Mouse (Mus musculus) intestine, embryonic 16.5 days (tissue): Measurements from ENCODE around the gene Eml5. TPM values are rescaled to one million over a fixed set of nuclear protein-coding genes. Genes with fewer than 3 reads are reported as not detected.

Source experiments
- ATAC-seq: fragments of 200-750 bp; cut with Nextera tagmentation; 2 replicates; pipeline ENCODE4 v1.8.0; 2017; ENCODE audit warnings: moderate TSS enrichment, moderate library complexity
- H3K27ac ChIP-seq: fragments of 300-500 bp; sonication (generic); 2 replicates; pipeline ENCODE4 v1.5.1; 2014; ENCODE audit warnings: mild to moderate bottlenecking, low read length
- H3K27me3 ChIP-seq: fragments of 300-500 bp; sonication (generic); replicated peaks from 2 replicates; pipeline ENCODE4 v1.6.1; 2014; ENCODE audit warnings: low read length, control low read depth, mixed read lengths; ENCODE audit not compliant: control insufficient read depth, insufficient read depth
- H3K36me3 ChIP-seq: fragments of 300-500 bp; sonication (generic); 2 replicates; pipeline ENCODE4 v1.6.1; 2014; ENCODE audit warnings: low read length, control low read depth; ENCODE audit not compliant: control insufficient read depth, insufficient read depth
- H3K4me1 ChIP-seq: fragments of 300-500 bp; sonication (generic); 2 replicates; pipeline ENCODE4 v1.6.1; 2014; ENCODE audit warnings: low read length, control low read depth, mixed read lengths; ENCODE audit not compliant: control insufficient read depth, insufficient read depth
- H3K4me2 ChIP-seq: fragments of 300-500 bp; sonication (generic); 2 replicates; pipeline ENCODE4 v1.6.1; 2014; ENCODE audit warnings: low read depth, low read length, control low read depth
- H3K4me3 ChIP-seq: fragments of 300-500 bp; sonication (generic); 2 replicates; pipeline ENCODE4 v1.5.1; 2014; ENCODE audit warnings: mild to moderate bottlenecking, low read length
- H3K9ac ChIP-seq: fragments of 300-500 bp; sonication (generic); 2 replicates; pipeline ENCODE4 v1.6.1; 2014; ENCODE audit warnings: low read depth, low read length
- H3K9me3 ChIP-seq: fragments of 300-500 bp; sonication (generic); 2 replicates; pipeline ENCODE4 v1.6.1; 2016; ENCODE audit warnings: low read length, control low read depth; ENCODE audit not compliant: control insufficient read depth
- WGBS: fragments of 180-500 bp; shearing (Covaris S2); extraction: QIAGEN DNeasy Blood & Tissue Kit; methylation state at CpG from one replicate; pipeline ENCODE4 v1.1.7; 2014; 5-methylcytosine and 5-hydroxymethylcytosine counted together
- polyA plus RNA-seq: library from polyadenylated mRNA; unstranded; fragments of >200 nt; fragmentation: Nextera tagmentation; extraction: Ambion mirVana; gene quantifications from 2 replicates; pipeline ENCODE4 v1.2.1, GENCODE M21; 2015

Gene Eml5
- polyA plus RNA-seq, 1 experiment from 2014 or later = 5.1 TPM

- Histone ChIP-seq H3K4me2 (no peak overlapping the region), H3K27ac (no peak overlapping the region), H3K27me3 (no peaks in the 10 kb centered on the region), H3K4me3 (no peak overlapping the region), H3K9me3 (no peaks in the 10 kb centered on the region), H3K4me1 (no peaks in the 10 kb centered on the region), H3K9ac (no peak overlapping the region), H3K36me3 (no peaks in the 10 kb centered on the region)
- WGBS = 88% methylated on average over 3 of the region's 3 CpGs
- no peak for ATAC-seq
Observed at GRCm38 (mm10) chr12:98804078-98804748, 97.1 kb downstream of the Eml5 start.

DNA sequence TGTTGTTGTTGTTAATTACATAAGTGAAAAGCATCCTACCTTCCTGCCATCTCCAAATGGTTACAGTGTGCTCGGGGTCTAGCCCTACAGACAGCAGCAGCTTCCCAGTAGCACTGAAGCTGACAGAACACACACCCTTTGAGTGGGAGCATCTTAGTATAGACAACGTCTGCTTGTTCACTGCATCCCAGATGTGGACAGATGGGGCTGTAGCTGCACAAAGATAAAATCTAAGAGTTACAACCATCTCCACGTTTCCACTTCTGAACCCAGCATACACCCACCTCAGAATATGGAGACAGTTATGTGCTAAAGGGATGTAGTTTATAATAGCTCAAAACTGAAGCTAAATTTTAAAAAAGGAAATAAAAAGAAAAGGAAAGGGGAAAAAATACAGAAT is 99.0 kb downstream of the Eml5 start:
- Histone ChIP-seq H3K27ac (no peak overlapping the region), H3K36me3 (no peaks in the 10 kb centered on the region), H3K9me3 (no peaks in the 10 kb centered on the region), H3K4me1 (no peaks in the 10 kb centered on the region), H3K27me3 (no peaks in the 10 kb centered on the region), H3K4me2 (no peak overlapping the region), H3K4me3 (no peak overlapping the region), H3K9ac (no peak overlapping the region)
- no peak for ATAC-seq
- 71% methylated on average over 3 of the region's 3 CpGs for WGBS

- no peak for ATAC-seq
- Histone ChIP-seq H3K4me3 (no peak overlapping the region), H3K36me3 (no peaks in the 10 kb centered on the region), H3K4me1 (no peaks in the 10 kb centered on the region), H3K27me3 (no peaks in the 10 kb centered on the region), H3K4me2 (no peak overlapping the region), H3K27ac (no peak overlapping the region), H3K9ac (no peak overlapping the region), H3K9me3 (no peaks in the 10 kb centered on the region)
- WGBS = 79% methylated on average over 5 of the region's 5 CpGs
Observed at GRCm38 (mm10) chr12:98800334-98800733, 101.0 kb downstream of the Eml5 start.

GRCm38 (mm10) chr12:98795731-98796318 is 105.5 kb downstream of the Eml5 start:
- H3K4me3 ChIP-seq = no peak overlapping the region
- H3K9ac ChIP-seq = no peak overlapping the region
- no peaks in the 10 kb centered on the region for H3K9me3 ChIP-seq
- H3K4me1 ChIP-seq = no peaks in the 10 kb centered on the region
- peaks cover 2% of the 10 kb centered on the region; the same call in 1 of the 2 replicates for H3K36me3 ChIP-seq
- H3K27me3 ChIP-seq = no peaks in the 10 kb centered on the region
- no peak overlapping the region for H3K27ac ChIP-seq
- no peak overlapping the region for H3K4me2 ChIP-seq
- 97% methylated on average over 3 of the region's 3 CpGs for WGBS
- no peak for ATAC-seq

DNA sequence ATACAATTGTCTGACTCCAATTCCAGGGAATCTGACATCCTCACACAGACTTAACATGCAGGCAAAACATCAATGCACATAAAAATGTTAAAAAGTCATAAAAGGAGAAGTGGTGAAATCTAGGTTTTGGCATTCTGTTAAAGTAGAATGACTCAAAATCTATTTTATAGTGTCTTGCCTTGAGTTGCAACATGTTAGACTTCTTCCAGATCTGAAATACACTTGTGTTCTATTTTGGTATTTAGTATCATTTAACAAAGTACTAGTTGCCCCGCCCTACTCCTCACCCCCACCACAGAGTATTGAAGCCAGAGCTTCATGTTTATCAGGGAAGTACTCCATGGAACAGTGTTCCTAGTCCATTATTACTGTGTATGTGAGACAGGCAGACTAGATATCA is 117.0 kb downstream of the Eml5 start:
- Histone ChIP-seq H3K27me3 (no peaks in the 10 kb centered on the region), H3K4me2 (no peak overlapping the region), H3K36me3 (peaks cover 14% of the 10 kb centered on the region), H3K4me3 (no peak overlapping the region), H3K4me1 (no peaks in the 10 kb centered on the region), H3K27ac (no peak overlapping the region), H3K9me3 (no peaks in the 10 kb centered on the region), H3K9ac (no peak overlapping the region)
- no peak for ATAC-seq
- WGBS = 95% methylated on average over 1 of the region's 1 CpGs

DNA sequence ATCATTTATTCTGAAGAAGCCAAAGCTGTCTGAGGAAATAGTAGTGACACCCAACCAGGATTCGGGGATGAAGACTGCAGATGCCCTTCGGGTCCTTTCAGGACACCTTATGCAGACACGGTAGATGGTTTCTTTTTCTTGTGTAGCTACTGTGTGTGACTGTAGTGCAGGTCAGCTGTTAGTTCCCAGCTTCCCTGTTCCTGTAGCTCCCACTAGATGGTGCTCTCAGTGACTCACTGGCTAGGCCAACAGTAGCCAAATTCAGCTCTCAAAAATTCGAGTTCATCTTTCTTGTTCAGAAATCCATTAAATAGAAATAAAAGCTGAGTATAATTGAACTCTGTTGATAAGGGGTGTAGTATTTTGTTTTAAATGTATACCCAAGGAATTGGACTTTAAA is 122.1 kb downstream of the Eml5 start:
- Histone ChIP-seq H3K27ac (no peak overlapping the region), H3K4me1 (no peaks in the 10 kb centered on the region), H3K4me2 (no peak overlapping the region), H3K27me3 (no peaks in the 10 kb centered on the region), H3K9ac (no peak overlapping the region), H3K4me3 (no peak overlapping the region), H3K36me3 (peaks cover 11% of the 10 kb centered on the region), H3K9me3 (no peaks in the 10 kb centered on the region)
- no peak for ATAC-seq
- 88% methylated on average over 4 of the region's 4 CpGs for WGBS

DNA sequence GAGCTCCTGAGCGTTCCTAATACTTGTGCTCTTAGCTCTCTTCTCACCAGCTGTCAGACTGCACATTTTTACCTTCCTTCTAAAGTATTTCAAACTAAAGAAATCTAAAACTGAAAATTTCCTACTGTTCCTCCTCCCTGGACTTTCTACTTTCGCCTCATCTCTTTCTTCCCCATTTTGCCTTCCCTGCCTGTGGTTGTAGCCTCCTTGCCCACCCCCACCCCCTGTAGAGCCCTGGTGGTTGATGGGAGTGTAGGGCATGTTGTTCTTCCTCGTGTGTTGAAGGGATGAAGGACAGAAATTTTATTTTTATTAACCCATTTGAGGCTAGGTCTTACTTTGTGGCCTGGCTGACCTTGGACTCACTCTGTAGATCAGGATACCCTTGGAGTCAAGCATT is 123.8 kb downstream of the Eml5 start:
- H3K4me1 ChIP-seq = no peaks in the 10 kb centered on the region
- no peaks in the 10 kb centered on the region for H3K27me3 ChIP-seq
- no peak overlapping the region for H3K9ac ChIP-seq
- 82% methylated on average over 3 of the region's 3 CpGs for WGBS
- H3K27ac ChIP-seq = no peak overlapping the region
- ATAC-seq = no peak
- H3K4me2 ChIP-seq = no peak overlapping the region
- H3K36me3 ChIP-seq = peaks cover 11% of the 10 kb centered on the region
- no peaks in the 10 kb centered on the region for H3K9me3 ChIP-seq
- no peak overlapping the region for H3K4me3 ChIP-seq

DNA sequence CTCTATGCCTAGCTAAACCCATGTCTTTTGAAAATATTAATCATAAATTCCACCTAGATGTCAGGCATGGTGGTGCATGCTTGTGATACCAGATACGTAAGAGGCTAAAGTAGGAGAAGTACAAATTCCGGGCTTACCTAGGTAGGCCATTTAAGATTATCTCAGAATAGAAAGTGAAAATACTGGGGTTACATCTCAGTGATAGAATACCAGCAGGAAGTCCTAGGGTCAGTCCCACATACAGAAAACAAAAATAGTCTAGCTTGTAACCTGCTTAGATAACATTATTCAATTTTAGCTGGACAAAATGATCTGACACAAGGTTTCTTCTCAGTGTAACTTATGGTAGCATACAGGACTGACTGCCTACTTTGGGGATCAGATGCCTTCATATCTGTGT is 135.0 kb downstream of the Eml5 start:
- H3K9me3 ChIP-seq = no peaks in the 10 kb centered on the region
- no peak for ATAC-seq
- WGBS = over 99% methylated on average over 2 of the region's 2 CpGs
- H3K4me1 ChIP-seq = no peaks in the 10 kb centered on the region
- H3K27me3 ChIP-seq = no peaks in the 10 kb centered on the region
- no peak overlapping the region for H3K4me2 ChIP-seq
- no peaks in the 10 kb centered on the region; the same call in none of the 2 replicates for H3K36me3 ChIP-seq
- no peak overlapping the region for H3K27ac ChIP-seq
- H3K9ac ChIP-seq = no peak overlapping the region
- H3K4me3 ChIP-seq = no peak overlapping the region

GRCm38 (mm10) chr12:98759700-98760099 is 141.6 kb downstream of the Eml5 start:
- no peak overlapping the region for H3K4me3 ChIP-seq
- no peaks in the 10 kb centered on the region for H3K9me3 ChIP-seq
- no peak overlapping the region for H3K4me2 ChIP-seq
- no peak overlapping the region for H3K27ac ChIP-seq
- H3K36me3 ChIP-seq = peaks cover 9% of the 10 kb centered on the region; the same call in 1 of the 2 replicates
- no peak for ATAC-seq
- no peaks in the 10 kb centered on the region for H3K4me1 ChIP-seq
- H3K27me3 ChIP-seq = no peaks in the 10 kb centered on the region
- no peak overlapping the region for H3K9ac ChIP-seq
- WGBS = 95% methylated on average over 6 of the region's 6 CpGs

GRCm38 (mm10) chr12:98757636-98758035 is 143.6 kb downstream of the Eml5 start:
- H3K4me1 ChIP-seq = no peaks in the 10 kb centered on the region
- 84% methylated on average over 6 of the region's 6 CpGs for WGBS
- no peak for ATAC-seq
- H3K4me3 ChIP-seq = no peak overlapping the region
- H3K9ac ChIP-seq = no peak overlapping the region
- H3K9me3 ChIP-seq = no peaks in the 10 kb centered on the region
- H3K36me3 ChIP-seq = peaks cover 9% of the 10 kb centered on the region; the same call in 1 of the 2 replicates
- H3K27me3 ChIP-seq = no peaks in the 10 kb centered on the region
- no peak overlapping the region for H3K4me2 ChIP-seq
- H3K27ac ChIP-seq = no peak overlapping the region
